Mouse (Mus musculus): ENCODE measurements around the gene Nab2. TPM values are rescaled to one million over a fixed set of nuclear protein-coding genes. Genes with fewer than 3 reads are reported as not detected.
A peak's percentile ranks its signal among the peaks of the same experiment; 100 is the strongest.

Gene Nab2
- polyA plus RNA-seq, 1 experiment = 59.2 TPM

DNA sequence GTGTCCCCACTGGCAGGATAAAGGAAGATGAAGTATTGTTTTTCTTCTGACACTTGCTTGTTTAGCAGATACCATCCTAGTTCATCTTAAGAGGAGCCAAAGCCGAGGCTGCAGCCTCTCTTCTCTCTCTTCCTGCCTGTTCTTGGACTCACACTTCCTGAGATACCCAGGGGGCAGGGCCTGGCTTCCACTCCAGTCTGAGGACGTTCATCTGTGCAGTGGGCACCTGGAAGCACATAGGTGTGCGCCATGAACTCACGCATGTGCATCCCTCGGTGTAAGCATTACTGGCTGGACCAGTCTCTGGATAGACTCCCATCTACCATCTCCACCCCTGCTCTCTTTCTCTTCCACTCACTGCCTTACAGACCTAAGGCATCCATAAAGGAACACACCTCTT is 27.9 kb downstream of the Nab2 start:
- no peak overlapping the region for H3K27ac ChIP-seq (ENCODE audit: insufficient read depth, low read length)
- no peak for TF ChIP-seq CTCF (IDR thresholded peaks at IDR 0.05; ENCODE audit: borderline replicate concordance, insufficient read depth, low read depth, low read length)
- no peak for TF ChIP-seq POLR2A (IDR thresholded peaks at IDR 0.05; ENCODE audit: borderline replicate concordance, insufficient read depth, low read length)

DNA sequence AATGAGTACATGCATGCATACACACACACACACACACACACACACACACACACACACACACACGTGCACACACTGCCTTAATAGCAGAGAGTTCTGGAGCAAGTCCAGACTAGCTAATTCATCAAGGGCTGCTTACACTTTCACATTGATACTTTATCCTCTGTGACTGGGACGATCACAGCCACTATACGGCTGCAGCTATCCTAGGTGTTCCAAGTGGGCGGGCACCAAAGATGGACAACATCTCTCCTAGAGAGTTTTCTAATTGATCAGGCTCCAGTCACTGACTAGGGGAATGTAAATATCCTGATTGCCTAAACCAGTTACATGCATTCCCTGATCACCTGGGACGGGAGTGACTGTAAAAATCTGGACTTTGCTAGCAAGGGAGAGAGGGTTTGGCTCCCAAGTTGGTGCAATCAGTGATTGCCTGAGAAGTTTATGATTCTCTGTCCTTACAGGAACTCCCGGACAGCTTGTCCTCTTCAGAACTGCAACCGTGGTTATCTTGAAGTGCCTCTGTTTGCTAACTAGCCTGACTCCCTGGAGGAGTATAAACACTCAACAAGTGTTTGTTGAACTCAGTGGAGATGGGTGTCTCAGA is 35.6 kb downstream of the Nab2 start:
- no peak overlapping the region for H3K27ac ChIP-seq (ENCODE audit: insufficient read depth, low read length)
- TF ChIP-seq CTCF (IDR thresholded peaks at IDR 0.05; ENCODE audit: borderline replicate concordance, insufficient read depth, low read depth, low read length) = no peak
- no peak for TF ChIP-seq POLR2A (IDR thresholded peaks at IDR 0.05; ENCODE audit: borderline replicate concordance, insufficient read depth, low read length)
- no peak overlapping the region for H3K4me3 ChIP-seq (replicated peaks; ENCODE audit: insufficient read depth, low read depth, low read length)
- DNase-seq = no peak
- no peaks in the 10 kb centered on the region for H3K4me1 ChIP-seq (ENCODE audit: control insufficient read depth, insufficient read depth, low read length)
- whole genome bisulfite sequencing = 75% methylated on average over 7 of the region's 7 CpGs
- H3K27me3 ChIP-seq (ENCODE audit: control insufficient read depth, insufficient read depth, low read length) = no peaks in the 10 kb centered on the region

More for the DNA sequence above, 27.9 kb downstream of the Nab2 start:
- DNase-seq = no peak
- WGBS = 72% methylated on average over 5 of the region's 5 CpGs
- H3K27me3 ChIP-seq (ENCODE audit: control insufficient read depth, insufficient read depth, low read length) = no peaks in the 10 kb centered on the region
- peaks cover 3% of the 10 kb centered on the region; the same call in 1 of the 2 replicates for H3K4me1 ChIP-seq (ENCODE audit: control insufficient read depth, insufficient read depth, low read length)
- H3K4me3 ChIP-seq (replicated peaks; ENCODE audit: insufficient read depth, low read depth, low read length) = no peak overlapping the region

DNA sequence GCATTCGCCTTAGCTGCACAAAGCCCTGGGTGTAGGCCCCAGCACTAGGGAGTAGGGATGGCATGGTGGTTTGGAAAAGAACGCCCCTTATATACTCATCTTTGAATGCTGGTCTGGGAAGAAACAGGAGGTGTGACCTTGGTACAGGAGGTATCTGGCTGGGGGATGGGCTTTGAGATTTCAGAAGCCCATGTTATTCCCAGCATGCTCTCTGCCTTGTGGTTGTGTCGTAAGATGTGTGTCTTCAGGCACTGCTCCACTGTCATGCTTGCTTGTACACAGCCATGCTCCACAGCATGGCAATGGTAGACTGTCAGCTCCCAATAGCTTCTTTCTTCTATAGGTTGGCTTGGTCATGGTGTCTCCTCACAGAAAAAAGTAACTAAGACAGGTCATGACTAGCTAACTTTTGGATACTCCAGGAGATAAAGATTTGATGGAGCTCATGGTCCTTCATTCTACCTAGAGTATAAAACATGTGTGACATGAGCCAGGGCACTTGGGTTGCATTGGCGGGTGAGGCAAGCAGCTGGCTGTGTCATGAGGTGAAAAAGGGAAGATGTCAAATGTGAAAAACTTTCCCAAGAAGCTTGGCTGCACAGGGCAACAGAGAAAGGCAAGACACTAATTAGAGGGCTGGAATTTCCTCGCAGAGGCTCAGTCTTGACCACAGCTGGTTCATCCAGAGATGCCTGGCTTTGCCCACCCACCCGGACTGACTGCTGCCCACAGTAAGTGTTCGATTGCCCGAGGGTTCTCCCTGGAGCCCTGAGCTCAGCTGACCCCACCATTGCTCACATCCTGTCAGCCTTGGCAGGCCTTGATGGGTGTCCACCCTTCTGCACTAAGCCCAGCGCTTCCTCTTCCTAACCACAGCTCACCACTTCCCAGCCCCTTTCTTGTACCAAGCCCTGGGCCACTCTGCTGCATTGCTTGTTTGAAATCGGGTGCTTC is 36.8 kb downstream of the Nab2 start:
- no peak for TF ChIP-seq CTCF (IDR thresholded peaks at IDR 0.05; ENCODE audit: borderline replicate concordance, insufficient read depth, low read depth, low read length)
- TF ChIP-seq POLR2A (IDR thresholded peaks at IDR 0.05; ENCODE audit: borderline replicate concordance, insufficient read depth, low read length) = no peak

DNA sequence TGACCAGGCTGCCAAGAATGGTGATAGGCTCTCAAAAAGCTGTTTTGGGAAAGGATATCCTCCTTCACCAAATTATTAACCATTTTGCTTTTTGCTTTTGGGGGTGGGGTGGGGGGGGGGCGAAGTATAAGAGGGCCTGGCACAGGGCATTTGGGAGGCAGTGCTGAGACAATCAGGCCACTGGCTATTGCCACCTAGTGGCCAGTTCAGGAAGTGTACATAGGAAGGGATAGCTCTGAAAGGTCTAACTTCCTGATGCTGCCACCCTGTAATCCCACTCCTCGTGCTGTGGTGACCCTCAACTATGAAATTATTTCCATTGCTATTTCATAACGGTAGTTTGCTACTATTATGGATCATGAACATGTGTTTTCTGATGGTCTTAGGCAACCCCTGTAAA is 41.9 kb downstream of the Nab2 start:
- DNase-seq = peak; percentile 59 to 65
- TF ChIP-seq POLR2A (IDR thresholded peaks at IDR 0.05; ENCODE audit: borderline replicate concordance, insufficient read depth, low read length) = no peak
- TF ChIP-seq CTCF (IDR thresholded peaks at IDR 0.05; ENCODE audit: borderline replicate concordance, insufficient read depth, low read depth, low read length) = peak; percentile 74
- H3K4me1 ChIP-seq (ENCODE audit: control insufficient read depth, insufficient read depth, low read length) = no peaks in the 10 kb centered on the region
- WGBS = 88% methylated on average over 3 of the region's 3 CpGs
- H3K27me3 ChIP-seq (ENCODE audit: control insufficient read depth, insufficient read depth, low read length) = no peaks in the 10 kb centered on the region
- no peak overlapping the region for H3K4me3 ChIP-seq (replicated peaks; ENCODE audit: insufficient read depth, low read depth, low read length)
- H3K27ac ChIP-seq (ENCODE audit: insufficient read depth, low read length) = no peak overlapping the region

More for the DNA sequence above, 36.8 kb downstream of the Nab2 start:
- H3K27ac ChIP-seq (ENCODE audit: insufficient read depth, low read length) = no peak overlapping the region
- H3K4me3 ChIP-seq (replicated peaks; ENCODE audit: insufficient read depth, low read depth, low read length) = no peak overlapping the region
- no peaks in the 10 kb centered on the region for H3K27me3 ChIP-seq (ENCODE audit: control insufficient read depth, insufficient read depth, low read length)
- DNase-seq = no peak
- no peaks in the 10 kb centered on the region for H3K4me1 ChIP-seq (ENCODE audit: control insufficient read depth, insufficient read depth, low read length)
- WGBS = 85% methylated on average over 10 of the region's 10 CpGs

DNA sequence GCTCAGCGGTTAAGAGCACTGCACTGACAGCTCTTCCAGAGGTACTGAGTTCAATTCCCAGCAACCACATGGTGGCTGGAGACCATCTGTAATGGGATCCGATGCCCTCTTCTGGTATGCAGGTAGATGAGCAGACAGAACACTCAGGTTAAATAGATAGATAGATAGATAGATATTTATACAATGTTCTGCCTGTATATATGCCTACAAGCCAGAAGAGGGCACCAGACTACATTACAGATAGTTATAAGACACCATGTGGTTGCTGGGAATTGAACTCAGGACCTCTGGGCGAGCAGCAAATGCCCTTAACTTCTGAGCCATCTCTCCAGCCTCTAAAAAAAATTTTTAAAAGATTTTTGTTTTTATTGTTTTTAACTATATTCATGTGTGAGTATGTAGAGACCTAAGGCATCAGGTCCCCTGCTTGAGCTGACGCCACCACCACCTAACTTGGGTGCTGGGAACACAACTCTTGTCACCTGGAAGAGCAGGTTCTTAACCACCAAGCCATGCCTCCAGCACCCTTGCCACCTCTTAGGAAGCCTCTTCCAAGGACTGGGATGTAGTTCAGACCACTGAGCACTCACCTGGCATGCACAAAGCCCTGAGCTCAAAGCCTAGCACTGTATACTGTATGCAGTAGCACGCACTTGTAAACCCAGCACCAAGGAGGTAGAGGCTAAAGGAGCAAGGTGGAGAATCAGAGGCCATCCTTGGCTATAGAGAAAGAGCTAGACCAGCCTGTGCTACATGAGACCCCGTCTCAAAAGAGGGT is 44.7 kb downstream of the Nab2 start:
- TF ChIP-seq POLR2A (IDR thresholded peaks at IDR 0.05; ENCODE audit: borderline replicate concordance, insufficient read depth, low read length) (no peak), CTCF (IDR thresholded peaks at IDR 0.05; ENCODE audit: borderline replicate concordance, insufficient read depth, low read depth, low read length) (0 out of 2 replicates have a peak, but pooled peaks have one; percentile 0)
- DNase-seq = no peak
- Histone ChIP-seq H3K4me3 (replicated peaks; ENCODE audit: insufficient read depth, low read depth, low read length) (no peak overlapping the region), H3K4me1 (ENCODE audit: control insufficient read depth, insufficient read depth, low read length) (no peaks in the 10 kb centered on the region), H3K27ac (ENCODE audit: insufficient read depth, low read length) (no peak overlapping the region), H3K27me3 (ENCODE audit: control insufficient read depth, insufficient read depth, low read length) (no peaks in the 10 kb centered on the region)
- WGBS = 96% methylated on average over 6 of the region's 6 CpGs

DNA sequence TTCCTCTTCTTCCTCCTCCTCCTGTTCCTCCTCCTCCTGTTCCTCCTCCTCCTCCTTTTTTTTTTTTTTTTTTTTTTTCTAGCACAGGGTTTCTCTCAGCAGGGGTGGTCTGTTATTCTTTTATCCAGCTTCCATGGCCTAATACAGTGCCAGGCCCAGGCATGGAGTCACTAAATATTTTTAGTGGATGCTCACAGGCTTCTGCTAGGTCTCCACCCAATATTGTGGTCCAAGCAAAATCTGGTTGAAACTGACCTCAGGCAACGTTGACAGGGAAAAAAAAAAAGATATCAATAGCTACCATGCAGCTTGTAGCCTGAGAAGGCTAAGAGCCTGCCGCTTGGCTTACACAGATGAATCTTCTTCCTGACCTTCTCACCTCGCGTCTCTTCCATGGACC is 45.7 kb downstream of the Nab2 start:
- TF ChIP-seq CTCF (IDR thresholded peaks at IDR 0.05; ENCODE audit: borderline replicate concordance, insufficient read depth, low read depth, low read length) (no peak), POLR2A (IDR thresholded peaks at IDR 0.05; ENCODE audit: borderline replicate concordance, insufficient read depth, low read length) (no peak)
- peaks cover 1% of the 10 kb centered on the region; the same call in 1 of the 2 replicates for H3K4me1 ChIP-seq (ENCODE audit: control insufficient read depth, insufficient read depth, low read length)
- WGBS = 78% methylated on average over 4 of the region's 4 CpGs
- H3K27me3 ChIP-seq (ENCODE audit: control insufficient read depth, insufficient read depth, low read length) = no peaks in the 10 kb centered on the region
- H3K27ac ChIP-seq (ENCODE audit: insufficient read depth, low read length) = peak overlapping the region; percentile 94; the same call in 1 of the 2 replicates
- H3K4me3 ChIP-seq (replicated peaks; ENCODE audit: insufficient read depth, low read depth, low read length) = no peak overlapping the region
- no peak for DNase-seq

DNA sequence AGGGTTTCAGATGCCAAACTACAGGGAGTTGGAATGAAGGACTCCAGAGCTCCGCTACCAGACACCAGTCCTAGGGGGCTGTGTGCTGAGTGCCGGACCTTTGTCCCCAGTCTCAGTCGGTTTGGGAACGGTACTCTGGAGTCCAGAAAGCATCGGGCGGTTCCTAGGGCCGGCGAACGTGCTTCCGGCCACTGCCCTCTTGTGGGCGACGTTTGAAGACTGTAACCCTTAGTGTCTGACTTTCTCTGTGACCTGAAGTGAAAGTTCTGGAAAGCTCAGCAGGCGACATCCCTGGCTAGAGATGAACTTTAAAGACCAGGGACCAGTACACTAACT is 46.3 kb downstream of the Nab2 start:
- 2% methylated on average over 13 of the region's 13 CpGs for WGBS

More for the DNA sequence above, 46.3 kb downstream of the Nab2 start:
- DNase-seq = peak in 1 of 2 experiments; percentile 77
- H3K4me1 ChIP-seq (ENCODE audit: control insufficient read depth, insufficient read depth, low read length) = peaks cover 7% of the 10 kb centered on the region; the same call in 1 of the 2 replicates
- H3K27me3 ChIP-seq (ENCODE audit: control insufficient read depth, insufficient read depth, low read length) = no peaks in the 10 kb centered on the region
- H3K27ac ChIP-seq (ENCODE audit: insufficient read depth, low read length) = peak overlapping the region; percentile 94
- TF ChIP-seq POLR2A (IDR thresholded peaks at IDR 0.05; ENCODE audit: borderline replicate concordance, insufficient read depth, low read length) (no peak), CTCF (IDR thresholded peaks at IDR 0.05; ENCODE audit: borderline replicate concordance, insufficient read depth, low read depth, low read length) (peak; percentile 56; the same call in 1 of the 2 replicates)
- peak overlapping the region; percentile 90 for H3K4me3 ChIP-seq (replicated peaks; ENCODE audit: insufficient read depth, low read depth, low read length)
